Mouse (Mus musculus): Measurements from ENCODE around the gene Cish.

Gene Cish

GRCm38 (mm10) chr9:107288711-107289110 lies 7.1 kb upstream of the Cish start:
- H3K36me3 ChIP-seq (ENCODE audit: insufficient read depth, low read length), result peaks cover 31% of the 10 kb centered on the region
- no peaks in the 10 kb centered on the region; the same call in 1 of the 2 replicates for H3K27me3 ChIP-seq (ENCODE audit: insufficient read depth, low read length)
- H3K4me3 ChIP-seq (replicated peaks; ENCODE audit: low read length), result peak overlapping the region; percentile 87
- no peak for TF ChIP-seq CTCF (conservative IDR thresholded peaks at IDR 0.05; ENCODE audit: low read length)
- H3K9me3 ChIP-seq (ENCODE audit: low read length), result no peaks in the 10 kb centered on the region
- peaks cover 61% of the 10 kb centered on the region for H3K4me1 ChIP-seq (replicated peaks; ENCODE audit: low read depth, low read length)

- H3K9me3 ChIP-seq (ENCODE audit: low read length), result no peaks in the 10 kb centered on the region
- TF ChIP-seq POU5F1 (IDR thresholded peaks at IDR 0.05; ENCODE audit: borderline replicate concordance, low read length) (no peak), NANOG (IDR thresholded peaks at IDR 0.05; ENCODE audit: borderline replicate concordance, low read length) (no peak), CTCF (conservative IDR thresholded peaks at IDR 0.05; ENCODE audit: low read length) (no peak)
- peak within 1 kb of the TSS; percentile 87 for H3K4me3 ChIP-seq (replicated peaks; ENCODE audit: low read length)
- H3K36me3 ChIP-seq (ENCODE audit: insufficient read depth, low read length), result peaks cover 25% of the 10 kb centered on the region
- H3K4me1 ChIP-seq (replicated peaks; ENCODE audit: low read depth, low read length), result peaks cover 61% of the 10 kb centered on the region
- H3K27me3 ChIP-seq (ENCODE audit: insufficient read depth, low read length), result no peaks in the 10 kb centered on the region; the same call in 1 of the 2 replicates
Measured at GRCm38 (mm10) chr9:107289211-107290076, 6.4 kb upstream of the Cish start, which contains the start of gene Mapkapk3. Gene Mapkapk3 (minus strand): TSS chr9:107289877.

DNA sequence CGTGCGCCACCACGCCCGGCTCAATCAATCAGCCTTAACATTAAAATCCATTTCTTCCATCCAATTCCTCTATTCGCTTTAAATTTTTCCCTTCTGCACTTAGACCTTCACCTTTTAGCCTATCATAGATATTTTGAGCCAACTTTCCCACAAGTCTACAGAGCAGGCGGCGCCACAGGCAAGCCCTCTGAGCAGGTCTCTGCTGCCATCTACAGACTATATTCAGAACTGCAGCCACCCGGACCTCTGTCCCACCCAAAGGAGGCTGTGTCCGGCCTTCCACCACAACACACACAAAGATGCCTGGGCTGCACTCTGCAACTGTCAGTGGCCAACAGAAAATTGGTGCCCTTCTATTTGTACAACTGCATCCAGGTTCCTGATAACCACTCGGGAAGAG lies 4.9 kb upstream of the Cish start:
- peak; percentile 98 for TF ChIP-seq CTCF (conservative IDR thresholded peaks at IDR 0.05; ENCODE audit: low read length)
- TF ChIP-seq NANOG (IDR thresholded peaks at IDR 0.05; ENCODE audit: borderline replicate concordance, low read length), result no peak
- TF ChIP-seq POU5F1 (IDR thresholded peaks at IDR 0.05; ENCODE audit: borderline replicate concordance, low read length), result no peak
- Histone ChIP-seq H3K27me3 (ENCODE audit: insufficient read depth, low read length) (peaks cover 7% of the 10 kb centered on the region), H3K4me3 (replicated peaks; ENCODE audit: low read length) (no peak overlapping the region), H3K36me3 (ENCODE audit: insufficient read depth, low read length) (peaks cover 21% of the 10 kb centered on the region), H3K4me1 (replicated peaks; ENCODE audit: low read depth, low read length) (peaks cover 56% of the 10 kb centered on the region), H3K9me3 (ENCODE audit: low read length) (no peaks in the 10 kb centered on the region)

DNA sequence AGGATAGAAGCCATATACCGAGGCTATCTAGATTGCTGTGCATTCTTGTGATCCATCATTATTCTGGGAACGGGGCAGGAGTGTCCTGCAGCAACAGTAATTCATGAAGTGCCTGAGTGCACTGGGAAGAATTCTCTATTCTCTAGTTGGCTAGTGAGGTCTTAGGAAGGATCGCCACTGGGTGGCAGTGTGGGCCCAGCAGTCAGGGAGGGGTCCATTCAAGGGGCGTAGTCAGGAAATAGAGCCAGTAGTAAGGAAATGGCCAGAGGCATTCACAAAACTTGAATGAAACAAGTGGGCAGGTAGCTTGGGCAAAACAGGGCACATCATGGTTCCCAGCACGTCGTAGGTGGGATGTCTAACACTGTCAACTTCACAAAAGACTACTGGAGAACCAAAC lies 1.6 kb upstream of the Cish start:
- H3K27me3 ChIP-seq (ENCODE audit: insufficient read depth, low read length), result peaks cover 25% of the 10 kb centered on the region
- TF ChIP-seq POU5F1 (IDR thresholded peaks at IDR 0.05; ENCODE audit: borderline replicate concordance, low read length) (no peak), CTCF (conservative IDR thresholded peaks at IDR 0.05; ENCODE audit: low read length) (peak; percentile 42)
- no peaks in the 10 kb centered on the region for H3K36me3 ChIP-seq (ENCODE audit: insufficient read depth, low read length)
- H3K4me1 ChIP-seq (replicated peaks; ENCODE audit: low read depth, low read length), result peaks cover 52% of the 10 kb centered on the region
- H3K9me3 ChIP-seq (ENCODE audit: low read length), result no peaks in the 10 kb centered on the region
- H3K4me3 ChIP-seq (replicated peaks; ENCODE audit: low read length), result no peak overlapping the region

DNA sequence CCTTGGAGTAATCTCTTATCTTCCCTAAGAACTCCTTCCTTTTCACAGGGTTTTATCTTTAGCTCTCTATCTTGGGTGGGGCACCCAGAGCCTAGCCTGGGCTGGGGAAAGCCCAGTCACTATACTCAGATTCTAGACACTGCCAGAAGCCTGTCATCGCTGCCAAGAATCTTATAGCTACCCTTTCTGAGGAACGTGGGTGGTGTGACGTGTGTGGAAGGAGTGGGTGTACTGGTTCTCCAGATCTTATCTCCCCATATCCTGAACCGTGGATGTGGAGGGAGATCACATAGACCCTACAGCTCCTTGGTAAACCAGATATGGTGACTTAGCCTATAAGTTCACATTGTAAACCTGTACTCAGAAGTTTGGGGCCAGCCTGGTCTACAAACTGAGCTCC lies 210 bp upstream of the Cish start:
- H3K36me3 ChIP-seq (ENCODE audit: insufficient read depth, low read length), result peaks cover 5% of the 10 kb centered on the region
- H3K4me3 ChIP-seq (replicated peaks; ENCODE audit: low read length), result no peak overlapping the region
- H3K9me3 ChIP-seq (ENCODE audit: low read length), result no peaks in the 10 kb centered on the region
- peaks cover 35% of the 10 kb centered on the region for H3K27me3 ChIP-seq (ENCODE audit: insufficient read depth, low read length)
- TF ChIP-seq CTCF (conservative IDR thresholded peaks at IDR 0.05; ENCODE audit: low read length) (no peak), NANOG (IDR thresholded peaks at IDR 0.05; ENCODE audit: borderline replicate concordance, low read length) (no peak), POU5F1 (IDR thresholded peaks at IDR 0.05; ENCODE audit: borderline replicate concordance, low read length) (no peak)
- H3K4me1 ChIP-seq (replicated peaks; ENCODE audit: low read depth, low read length), result peaks cover 55% of the 10 kb centered on the region

DNA sequence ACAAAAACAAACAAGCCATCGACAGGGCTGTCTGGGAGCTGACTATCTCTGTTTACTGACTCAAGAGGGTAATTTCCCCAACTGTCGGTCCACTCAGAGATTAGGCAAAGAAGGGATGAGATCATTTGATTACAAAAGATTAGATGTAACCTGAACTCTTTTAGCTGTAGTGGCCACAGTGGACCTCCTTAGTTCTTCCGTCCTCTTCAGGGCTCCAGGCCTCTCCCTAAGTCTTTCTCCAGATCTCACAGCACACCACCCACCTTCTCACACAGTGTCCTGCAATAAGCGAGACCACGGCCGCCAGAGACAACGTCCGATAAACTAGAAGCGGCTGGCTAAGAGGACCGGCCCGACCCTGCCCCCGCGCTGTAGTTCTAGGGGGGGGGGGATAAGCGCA lies 215 bp downstream of the Cish start:
- peak overlapping the region; percentile 80 for H3K4me3 ChIP-seq (replicated peaks; ENCODE audit: low read length)
- peaks cover 38% of the 10 kb centered on the region for H3K27me3 ChIP-seq (ENCODE audit: insufficient read depth, low read length)
- H3K4me1 ChIP-seq (replicated peaks; ENCODE audit: low read depth, low read length), result peaks cover 59% of the 10 kb centered on the region
- no peaks in the 10 kb centered on the region for H3K9me3 ChIP-seq (ENCODE audit: low read length)
- peaks cover 9% of the 10 kb centered on the region for H3K36me3 ChIP-seq (ENCODE audit: insufficient read depth, low read length)
- TF ChIP-seq CTCF (conservative IDR thresholded peaks at IDR 0.05; ENCODE audit: low read length) (no peak), POU5F1 (IDR thresholded peaks at IDR 0.05; ENCODE audit: borderline replicate concordance, low read length) (no peak)

- H3K27me3 ChIP-seq (ENCODE audit: insufficient read depth, low read length), result peaks cover 38% of the 10 kb centered on the region
Measured at GRCm38 (mm10) chr9:107296501-107296965, 707 bp downstream of the Cish start.

DNA sequence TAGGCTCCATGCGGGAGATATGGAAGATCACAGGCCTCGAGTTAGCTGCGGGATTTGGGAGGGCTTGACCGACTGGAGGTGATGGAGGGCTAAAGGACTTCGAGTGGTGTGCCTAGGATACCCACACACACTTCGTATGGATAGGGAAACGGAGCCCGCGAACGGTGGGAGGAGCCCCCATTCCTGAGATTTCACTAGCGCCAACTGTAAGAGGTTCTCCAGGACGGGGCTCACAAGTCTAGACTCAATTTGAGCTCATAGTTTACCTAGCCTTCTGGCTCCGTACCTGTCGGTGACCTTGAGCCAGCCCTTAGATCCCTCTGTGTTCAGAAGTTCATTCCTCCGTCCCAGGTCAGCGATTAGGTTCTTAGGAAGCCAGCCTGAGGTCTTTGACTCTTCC lies 1.2 kb downstream of the Cish start:
- Histone ChIP-seq H3K27me3 (ENCODE audit: insufficient read depth, low read length) (peaks cover 38% of the 10 kb centered on the region), H3K36me3 (ENCODE audit: insufficient read depth, low read length) (peaks cover 18% of the 10 kb centered on the region), H3K4me3 (replicated peaks; ENCODE audit: low read length) (peak overlapping the region; percentile 80), H3K4me1 (replicated peaks; ENCODE audit: low read depth, low read length) (peaks cover 69% of the 10 kb centered on the region), H3K9me3 (ENCODE audit: low read length) (no peaks in the 10 kb centered on the region)
- TF ChIP-seq CTCF (conservative IDR thresholded peaks at IDR 0.05; ENCODE audit: low read length) (no peak), NANOG (IDR thresholded peaks at IDR 0.05; ENCODE audit: borderline replicate concordance, low read length) (no peak), POU5F1 (IDR thresholded peaks at IDR 0.05; ENCODE audit: borderline replicate concordance, low read length) (no peak)

More at GRCm38 (mm10) chr9:107296501-107296965, 707 bp downstream of the Cish start:
- Histone ChIP-seq H3K36me3 (ENCODE audit: insufficient read depth, low read length) (peaks cover 14% of the 10 kb centered on the region), H3K9me3 (ENCODE audit: low read length) (no peaks in the 10 kb centered on the region), H3K4me1 (replicated peaks; ENCODE audit: low read depth, low read length) (peaks cover 64% of the 10 kb centered on the region), H3K4me3 (replicated peaks; ENCODE audit: low read length) (peak overlapping the region; percentile 80)
- TF ChIP-seq POU5F1 (IDR thresholded peaks at IDR 0.05; ENCODE audit: borderline replicate concordance, low read length), result no peak
- no peak for TF ChIP-seq NANOG (IDR thresholded peaks at IDR 0.05; ENCODE audit: borderline replicate concordance, low read length)
- no peak for TF ChIP-seq CTCF (conservative IDR thresholded peaks at IDR 0.05; ENCODE audit: low read length)

Measured in E14TG2a.4 (cell line).